Mouse (Mus musculus): ENCODE results near the gene Gmppb. TPM values are rescaled to one million over a fixed set of nuclear protein-coding genes. Genes with fewer than 3 reads are reported as not detected.
A peak's percentile ranks its signal among the peaks of the same experiment; 100 is the strongest.
"Not testable (repeated sequence)": the region's sequence is repeated elsewhere in the genome, so short reads cannot be mapped to it uniquely, and the experiment has no call there.

The Gmppb gene
- 10 to 100 TPM; 17.5 to 17.7 TPM for total RNA-seq (2021)
- long read RNA-seq, experiment 1, transcript Gmppb-202 (9 exons, 2,702 nt): major isoform, 11 of 14 reads
- long read RNA-seq, experiment 1, partial matches to known transcripts: 0 of 14 reads
- long read RNA-seq, experiment 1, other reads (novel, unspliced or antisense): 1 of 14 reads
- long read RNA-seq, experiment 2, transcript Gmppb-202 (9 exons, 2,702 nt): major isoform, 18 of 31 reads
- long read RNA-seq, experiment 2, partial matches to known transcripts: 5 of 31 reads
- long read RNA-seq, experiment 2, other reads (novel, unspliced or antisense): 5 of 31 reads

- no peak for TF ChIP-seq CTCF (conservative IDR thresholded peaks at IDR 0.05)
- H3K4me3 ChIP-seq: peak within 1 kb of the TSS; percentile 92
- peak; percentile 97 for DNase-seq (ENCODE audit: low spot score in 2 of 2)
- peak within 1 kb of the TSS; percentile 86 for H3K27ac ChIP-seq
These were observed at the start of gene Gmppb for GRCm38 (mm10) chr9:108049016-108049455. Gene Gmppb (plus strand): TSS chr9:108049242.

- H3K27ac ChIP-seq: peak within 1 kb of the TSS; percentile 100
- peak; percentile 100 for DNase-seq (ENCODE audit: low spot score in 2 of 2)
- no peak for TF ChIP-seq CTCF (conservative IDR thresholded peaks at IDR 0.05)
These were observed 46.9 kb upstream of the Gmppb start, which contains the start of gene Ip6k1 for GRCm38 (mm10) chr9:108001922-108002770. Gene Ip6k1 (plus strand): TSS chr9:108002501.

GRCm38 (mm10) chr9:108002778-108003530 is 46.1 kb upstream of the Gmppb start:
- peak in 1 of 2 experiments; percentile 19 for DNase-seq (ENCODE audit: low spot score in 2 of 2)
- no peak for TF ChIP-seq CTCF (conservative IDR thresholded peaks at IDR 0.05)
- Histone ChIP-seq H3K4me3 (peak overlapping the region; percentile 93), H3K27ac (peak overlapping the region; percentile 100)

More at GRCm38 (mm10) chr9:108001922-108002770, 46.9 kb upstream of the Gmppb start, which contains the start of gene Ip6k1:
- H3K4me3 ChIP-seq: peak within 1 kb of the TSS; percentile 93

GRCm38 (mm10) chr9:108003531-108003890 is 45.5 kb upstream of the Gmppb start:
- TF ChIP-seq CTCF (conservative IDR thresholded peaks at IDR 0.05): no peak
- H3K27ac ChIP-seq: peak overlapping the region; percentile 100
- H3K4me3 ChIP-seq: peak overlapping the region; percentile 93
- DNase-seq (ENCODE audit: low spot score in 2 of 2): peak in 1 of 2 experiments; percentile 16

GRCm38 (mm10) chr9:108008041-108008440 is 41.0 kb upstream of the Gmppb start:
- no peak overlapping the region for H3K4me3 ChIP-seq
- DNase-seq (ENCODE audit: low spot score in 2 of 2): no peak
- no peak overlapping the region for H3K27ac ChIP-seq
- no peak for TF ChIP-seq CTCF (conservative IDR thresholded peaks at IDR 0.05)

- H3K27ac ChIP-seq: peak overlapping the region; percentile 18; the same call in 1 of the 2 replicates
- no peak for DNase-seq (ENCODE audit: low spot score in 2 of 2)
- no peak overlapping the region for H3K4me3 ChIP-seq
- no peak for TF ChIP-seq CTCF (conservative IDR thresholded peaks at IDR 0.05)
These were observed 38.7 kb upstream of the Gmppb start for GRCm38 (mm10) chr9:108010385-108010784.

GRCm38 (mm10) chr9:108013577-108013976 is 35.5 kb upstream of the Gmppb start:
- H3K4me3 ChIP-seq; DNase-seq (ENCODE audit: low spot score in 2 of 2); H3K27ac ChIP-seq: not testable (repeated sequence)
- peak; percentile 51 for TF ChIP-seq CTCF (conservative IDR thresholded peaks at IDR 0.05)

GRCm38 (mm10) chr9:108017127-108017526 is 31.9 kb upstream of the Gmppb start:
- no peak overlapping the region for H3K4me3 ChIP-seq

GRCm38 (mm10) chr9:108020741-108021140 is 28.3 kb upstream of the Gmppb start:
- no peak for TF ChIP-seq CTCF (conservative IDR thresholded peaks at IDR 0.05)
- H3K27ac ChIP-seq: peak overlapping the region; percentile 1; the same call in 1 of the 2 replicates
- no peak for DNase-seq (ENCODE audit: low spot score in 2 of 2)
- no peak overlapping the region for H3K4me3 ChIP-seq

More at GRCm38 (mm10) chr9:108017127-108017526, 31.9 kb upstream of the Gmppb start:
- no peak for DNase-seq (ENCODE audit: low spot score in 2 of 2)
- no peak overlapping the region; the same call in 1 of the 2 replicates for H3K27ac ChIP-seq
- no peak for TF ChIP-seq CTCF (conservative IDR thresholded peaks at IDR 0.05)

GRCm38 (mm10) chr9:108023216-108023615 is 25.8 kb upstream of the Gmppb start:
- no peak for TF ChIP-seq CTCF (conservative IDR thresholded peaks at IDR 0.05)
- Histone ChIP-seq H3K4me3 (no peak overlapping the region), H3K27ac (peak overlapping the region; percentile 47; the same call in 1 of the 2 replicates)
- DNase-seq (ENCODE audit: low spot score in 2 of 2): no peak

- no peak for DNase-seq (ENCODE audit: low spot score in 2 of 2)
- peak; percentile 63 for TF ChIP-seq CTCF (conservative IDR thresholded peaks at IDR 0.05)
- Histone ChIP-seq H3K27ac (no peak overlapping the region), H3K4me3 (no peak overlapping the region)
These were observed 22.5 kb upstream of the Gmppb start for GRCm38 (mm10) chr9:108026584-108026983.

- Histone ChIP-seq H3K4me3 (no peak overlapping the region), H3K27ac (no peak overlapping the region)
- TF ChIP-seq CTCF (conservative IDR thresholded peaks at IDR 0.05): peak; percentile 53
- no peak for DNase-seq (ENCODE audit: low spot score in 2 of 2)
These were observed 21.2 kb upstream of the Gmppb start for GRCm38 (mm10) chr9:108027867-108028266.

Measured in layer of hippocampus, adult 2 months (tissue).